Mouse (Mus musculus): ENCODE measurements around the gene Hmgcl. TPM values are rescaled to one million over a fixed set of nuclear protein-coding genes. Genes with fewer than 3 reads are reported as not detected.
A peak's percentile ranks its signal among the peaks of the same experiment; 100 is the strongest.
"Not testable (repeated sequence)": the region's sequence is repeated elsewhere in the genome, so short reads cannot be mapped to it uniquely, and the experiment has no call there.

The Hmgcl gene
- polyA plus RNA-seq, 1 experiment from 2014 or later = 60.3 TPM

DNA sequence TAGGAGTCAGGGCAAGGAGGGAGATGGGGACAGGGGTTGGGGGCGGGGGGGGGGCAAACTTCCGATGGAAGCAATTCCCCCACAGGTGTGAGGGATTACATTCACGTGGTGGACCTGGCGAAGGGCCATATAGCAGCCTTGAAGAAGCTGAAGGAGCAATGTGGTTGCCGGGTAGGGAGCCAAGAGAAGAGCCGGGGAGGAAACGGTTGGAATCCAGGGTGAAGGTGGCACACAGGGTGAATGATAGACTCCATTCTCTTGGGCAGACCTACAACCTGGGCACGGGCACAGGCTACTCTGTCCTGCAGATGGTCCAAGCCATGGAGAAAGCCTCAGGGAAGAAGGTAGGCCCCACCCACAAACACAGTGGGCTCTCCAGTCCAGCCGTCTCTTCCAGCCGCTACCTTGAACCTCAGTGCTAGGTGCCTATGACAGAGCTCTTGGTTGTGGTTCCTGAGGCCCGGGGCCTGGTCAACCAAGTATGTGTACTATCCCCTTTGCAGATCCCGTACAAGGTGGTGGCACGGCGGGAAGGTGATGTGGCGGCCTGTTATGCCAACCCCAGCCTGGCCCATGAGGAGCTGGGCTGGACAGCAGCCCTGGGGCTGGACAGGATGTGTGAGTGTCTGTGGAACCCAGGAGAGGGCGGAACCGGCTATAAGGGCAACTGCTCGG is 21.0 kb downstream of the Hmgcl start:
- Histone ChIP-seq H3K36me3 (peaks cover 61% of the 10 kb centered on the region), H3K9me3 (no peaks in the 10 kb centered on the region), H3K4me3 (no peak overlapping the region; the same call in 1 of the 2 replicates), H3K4me1 (replicated peaks) (peaks cover 59% of the 10 kb centered on the region), H3K27ac (no peak overlapping the region), H3K27me3 (ENCODE audit: insufficient read depth, poor library complexity, severe bottlenecking) (no peaks in the 10 kb centered on the region)
- 92% methylated on average over 18 of the region's 18 CpGs for WGBS
- DNase-seq (ENCODE audit: low spot score) = no peak

DNA sequence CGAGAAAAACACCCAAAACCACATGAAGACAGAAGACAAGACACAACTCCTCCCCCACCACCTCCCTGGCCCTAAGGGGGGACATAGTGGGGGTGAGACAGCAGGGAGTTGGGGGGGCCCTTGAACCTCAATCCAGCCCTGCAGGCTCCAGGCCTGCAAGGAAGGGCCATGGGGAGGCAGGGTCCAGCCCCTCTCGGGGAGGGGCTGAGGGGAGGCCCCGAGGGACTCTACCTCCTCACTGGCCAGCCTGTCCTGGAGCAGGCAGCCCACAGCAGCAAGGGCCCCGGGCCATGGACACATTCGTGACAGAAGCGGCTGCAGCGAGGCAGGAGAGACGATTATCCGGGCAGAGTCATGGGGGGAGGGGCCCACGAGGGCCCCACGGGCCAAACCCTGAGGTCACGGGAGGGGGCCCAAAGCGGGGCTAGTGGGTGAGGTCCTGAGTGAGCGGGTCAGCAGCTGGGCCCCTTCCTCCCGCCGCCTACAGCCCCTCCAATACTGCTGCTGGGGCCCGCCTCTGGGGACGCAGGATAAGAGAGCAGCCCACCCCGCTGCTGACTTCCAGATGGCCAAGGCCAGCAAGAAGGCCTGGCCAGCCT is 22.1 kb downstream of the Hmgcl start:
- Histone ChIP-seq H3K27ac (0 out of 2 replicates have a peak overlapping the region, but pooled peaks have one; percentile 5), H3K27me3 (ENCODE audit: insufficient read depth, poor library complexity, severe bottlenecking) (no peaks in the 10 kb centered on the region), H3K36me3 (peaks cover 60% of the 10 kb centered on the region), H3K4me3 (peak overlapping the region; percentile 18; the same call in 1 of the 2 replicates), H3K4me1 (replicated peaks) (peaks cover 58% of the 10 kb centered on the region), H3K9me3 (no peaks in the 10 kb centered on the region)
- WGBS = 77% methylated on average over 19 of the region's 19 CpGs
- no peak for DNase-seq (ENCODE audit: low spot score)

DNA sequence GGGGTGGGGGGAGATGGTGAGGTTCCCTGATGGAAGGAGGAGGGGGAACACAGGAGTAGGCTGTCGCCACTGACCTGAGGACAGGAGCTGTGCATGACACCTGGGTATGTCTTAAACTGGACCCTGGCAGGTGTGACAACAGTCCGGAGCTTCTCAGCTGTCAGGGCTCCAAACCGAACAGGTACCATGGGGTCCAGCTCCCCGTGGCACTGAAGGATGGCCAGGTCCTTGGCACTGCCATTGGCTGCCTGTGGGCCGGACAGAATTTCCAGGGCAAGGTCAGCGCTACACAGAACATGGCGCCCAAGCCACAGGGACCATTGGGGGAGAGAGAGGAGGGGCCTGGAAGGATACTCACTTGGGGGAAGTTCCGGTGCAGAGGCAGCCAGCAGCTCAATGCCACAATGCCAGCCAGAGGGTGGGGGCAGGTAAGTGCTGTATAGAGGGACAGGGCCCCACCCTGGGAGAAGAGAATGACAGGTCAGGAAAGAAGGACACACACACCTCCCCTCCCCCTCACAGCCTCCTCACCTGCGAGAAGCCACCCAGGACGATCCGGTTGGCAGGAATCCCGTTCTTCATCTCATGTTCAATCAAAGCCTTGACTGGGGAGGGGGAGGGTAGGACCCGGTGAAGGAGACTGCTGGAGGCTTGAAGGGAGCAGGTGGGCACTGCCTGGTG is 23.0 kb downstream of the Hmgcl start:
- Histone ChIP-seq H3K9me3 (no peaks in the 10 kb centered on the region), H3K4me3 (0 out of 2 replicates have a peak overlapping the region, but pooled peaks have one; percentile 18), H3K4me1 (replicated peaks) (peaks cover 54% of the 10 kb centered on the region), H3K27ac (no peak overlapping the region), H3K36me3 (peaks cover 66% of the 10 kb centered on the region), H3K27me3 (ENCODE audit: insufficient read depth, poor library complexity, severe bottlenecking) (no peaks in the 10 kb centered on the region)
- no peak for DNase-seq (ENCODE audit: low spot score)
- 92% methylated on average over 13 of the region's 13 CpGs for WGBS

DNA sequence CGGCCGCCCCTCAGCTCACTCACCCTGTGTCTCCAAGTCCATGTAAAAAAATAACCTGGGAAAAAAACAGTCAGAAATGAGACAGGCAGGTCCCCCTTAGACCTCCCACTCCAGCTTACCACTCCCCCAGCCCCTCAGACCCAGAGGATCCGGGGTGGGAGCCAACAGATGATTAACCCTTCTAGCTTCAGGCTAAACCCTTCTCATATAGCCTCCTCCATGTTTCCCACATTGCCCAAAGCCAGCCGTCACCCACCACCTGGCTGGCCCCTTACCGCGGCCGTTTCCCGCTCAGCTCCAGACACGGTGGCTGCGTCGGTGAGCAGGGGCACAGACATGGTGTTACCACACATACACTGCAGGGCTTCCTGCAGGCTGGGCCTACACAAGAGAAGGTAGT is 24.3 kb downstream of the Hmgcl start:
- Histone ChIP-seq H3K4me3 (peak overlapping the region; percentile 93), H3K36me3 (peaks cover 74% of the 10 kb centered on the region)
- 94% methylated on average over 11 of the region's 11 CpGs for WGBS

GRCm38 (mm10) chr4:135971805-135972555 is 25.7 kb downstream of the Hmgcl start:
- WGBS = under 1% methylated on average over 35 of the region's 35 CpGs
- peaks cover 74% of the 10 kb centered on the region for H3K36me3 ChIP-seq
- peaks cover 44% of the 10 kb centered on the region for H3K4me1 ChIP-seq (replicated peaks)
- no peaks in the 10 kb centered on the region for H3K9me3 ChIP-seq
- H3K27me3 ChIP-seq (ENCODE audit: insufficient read depth, poor library complexity, severe bottlenecking) = no peaks in the 10 kb centered on the region
- peak overlapping the region; percentile 93 for H3K4me3 ChIP-seq
- DNase-seq (ENCODE audit: low spot score) = no peak
- H3K27ac ChIP-seq = peak overlapping the region; percentile 92

More for the DNA sequence above, 24.3 kb downstream of the Hmgcl start:
- Histone ChIP-seq H3K9me3 (no peaks in the 10 kb centered on the region), H3K27me3 (ENCODE audit: insufficient read depth, poor library complexity, severe bottlenecking) (no peaks in the 10 kb centered on the region), H3K4me1 (replicated peaks) (peaks cover 44% of the 10 kb centered on the region), H3K27ac (peak overlapping the region; percentile 50; the same call in 1 of the 2 replicates)
- DNase-seq (ENCODE audit: low spot score) = no peak

GRCm38 (mm10) chr4:135972556-135972906 is 26.3 kb downstream of the Hmgcl start, which contains the start of gene Lypla2:
Lypla2 (minus strand) TSS chr4:135972626.
- DNase-seq (ENCODE audit: low spot score) = peak; percentile 83
- Histone ChIP-seq H3K4me3 (peak within 1 kb of the TSS; percentile 93), H3K4me1 (replicated peaks) (peaks cover 44% of the 10 kb centered on the region), H3K36me3 (peaks cover 74% of the 10 kb centered on the region), H3K27me3 (ENCODE audit: insufficient read depth, poor library complexity, severe bottlenecking) (no peaks in the 10 kb centered on the region), H3K27ac (peak within 1 kb of the TSS; percentile 92), H3K9me3 (no peaks in the 10 kb centered on the region)
- WGBS = 1% methylated on average over 19 of the region's 19 CpGs

DNA sequence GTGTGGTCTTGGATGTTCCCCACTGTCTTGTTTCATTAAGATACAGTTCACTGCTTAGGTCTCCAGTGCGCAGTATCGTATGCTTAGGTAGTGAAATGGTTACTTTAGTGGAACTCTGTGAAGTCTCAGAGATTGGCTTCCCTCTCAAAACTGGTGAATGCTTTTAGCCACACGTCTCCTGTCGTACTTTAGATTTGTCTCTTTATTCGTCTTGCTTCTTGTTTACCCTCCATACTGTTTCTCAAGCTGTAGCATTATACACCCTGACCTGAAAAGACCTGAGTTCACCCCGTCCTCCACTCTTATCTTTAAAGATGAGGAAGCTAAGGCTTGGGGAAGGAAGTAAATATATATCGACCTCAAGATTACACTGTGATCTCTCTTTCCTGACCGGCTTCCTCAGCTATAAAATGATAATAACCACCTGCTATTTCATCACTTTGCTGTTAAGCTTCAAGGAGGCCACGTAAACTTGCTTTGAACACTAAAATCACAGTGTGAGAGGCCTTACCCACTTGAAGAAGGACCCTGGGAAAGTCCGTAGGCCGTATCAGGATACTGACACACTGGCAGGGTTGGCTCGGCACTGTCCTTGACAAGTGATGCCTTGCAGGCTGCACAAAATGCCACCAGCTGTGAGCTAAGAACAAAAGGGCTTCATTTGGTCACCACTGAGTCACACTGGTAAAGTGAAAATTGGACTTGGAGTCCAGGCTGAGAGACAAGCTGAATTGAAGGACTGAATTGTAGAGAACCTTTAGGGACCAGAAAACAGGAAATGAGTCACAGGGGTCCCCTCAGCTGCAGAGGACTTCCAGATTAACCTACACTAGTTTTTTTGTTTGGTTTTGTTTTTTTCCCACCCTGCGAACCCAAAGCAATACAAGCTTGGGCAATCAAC is 26.9 kb downstream of the Hmgcl start:
- WGBS = 75% methylated on average over 13 of the region's 13 CpGs
- H3K27me3 ChIP-seq (ENCODE audit: insufficient read depth, poor library complexity, severe bottlenecking) = no peaks in the 10 kb centered on the region
- H3K36me3 ChIP-seq = peaks cover 72% of the 10 kb centered on the region
- peaks cover 40% of the 10 kb centered on the region for H3K4me1 ChIP-seq (replicated peaks)
- H3K27ac ChIP-seq = peak overlapping the region; percentile 92
- H3K9me3 ChIP-seq = no peaks in the 10 kb centered on the region
- peak overlapping the region; percentile 93 for H3K4me3 ChIP-seq
- DNase-seq (ENCODE audit: low spot score) = no peak

- H3K36me3 ChIP-seq = peaks cover 65% of the 10 kb centered on the region
- H3K9me3 ChIP-seq = no peaks in the 10 kb centered on the region
- DNase-seq (ENCODE audit: low spot score) = no peak
- H3K4me1 ChIP-seq (replicated peaks) = peaks cover 19% of the 10 kb centered on the region
- no peak overlapping the region for H3K27ac ChIP-seq
- WGBS = 94% methylated on average over 12 of the region's 12 CpGs
- no peak overlapping the region for H3K4me3 ChIP-seq
- H3K27me3 ChIP-seq (ENCODE audit: insufficient read depth, poor library complexity, severe bottlenecking) = no peaks in the 10 kb centered on the region
Measured at GRCm38 (mm10) chr4:135976146-135976545, 29.9 kb downstream of the Hmgcl start.

- H3K4me3 ChIP-seq; H3K9me3 ChIP-seq; H3K27ac ChIP-seq; H3K4me1 ChIP-seq (replicated peaks); H3K27me3 ChIP-seq (ENCODE audit: insufficient read depth, poor library complexity, severe bottlenecking); DNase-seq (ENCODE audit: low spot score): not testable (repeated sequence)
- 95% methylated on average over 5 of the region's 5 CpGs for WGBS
- peaks cover 90% of the 10 kb centered on the region for H3K36me3 ChIP-seq
Measured at GRCm38 (mm10) chr4:135980223-135980622, 34.0 kb downstream of the Hmgcl start.

DNA sequence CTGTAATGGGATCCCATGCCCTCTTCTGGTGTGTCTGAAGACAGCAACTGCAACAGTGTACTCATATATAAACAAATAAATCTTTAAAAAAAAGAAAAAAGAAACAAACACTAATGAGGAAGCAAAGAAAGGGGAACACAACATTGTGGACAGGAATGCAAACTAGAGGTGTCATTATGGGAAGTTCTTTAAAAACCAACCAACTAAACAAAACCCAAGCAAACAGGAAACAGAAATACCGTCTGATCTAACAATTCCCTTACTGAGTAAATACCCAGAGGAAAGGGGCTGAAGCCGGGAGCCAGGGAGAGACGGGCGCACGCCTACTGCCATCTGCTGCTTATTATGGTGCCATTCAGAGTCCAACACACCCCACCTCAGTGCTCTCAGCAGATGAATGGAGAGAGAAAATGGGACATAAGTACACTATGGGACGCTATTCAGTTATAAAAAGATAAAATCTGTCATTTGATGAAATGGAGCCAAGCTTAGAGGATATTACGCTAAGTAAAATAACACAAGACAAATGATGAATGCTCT is 35.3 kb downstream of the Hmgcl start:
- Histone ChIP-seq H3K27me3 (ENCODE audit: insufficient read depth, poor library complexity, severe bottlenecking) (no peaks in the 10 kb centered on the region), H3K27ac (no peak overlapping the region), H3K9me3 (no peaks in the 10 kb centered on the region), H3K4me1 (replicated peaks) (peaks cover 16% of the 10 kb centered on the region), H3K4me3 (no peak overlapping the region), H3K36me3 (peaks cover 82% of the 10 kb centered on the region)
- WGBS = 84% methylated on average over 7 of the region's 7 CpGs
- no peak for DNase-seq (ENCODE audit: low spot score)

- no peak for DNase-seq (ENCODE audit: low spot score)
- WGBS = 93% methylated on average over 5 of the region's 5 CpGs
- Histone ChIP-seq H3K4me1 (replicated peaks) (peaks cover 30% of the 10 kb centered on the region), H3K36me3 (peaks cover 55% of the 10 kb centered on the region), H3K27ac (no peak overlapping the region), H3K4me3 (no peak overlapping the region; the same call in 1 of the 2 replicates), H3K9me3 (no peaks in the 10 kb centered on the region), H3K27me3 (ENCODE audit: insufficient read depth, poor library complexity, severe bottlenecking) (no peaks in the 10 kb centered on the region)
Measured at GRCm38 (mm10) chr4:135984556-135984955, 38.3 kb downstream of the Hmgcl start.
